Mouse (Mus musculus) cerebellum, adult 2 months (tissue): ENCODE data around the gene Mybpc1.

Source experiments
- CTCF ChIP-seq: fragments of 200-500 bp; IDR thresholded peaks from 2 replicates; pipeline ENCODE4 v1.5.1; 2011; ENCODE audit warnings: low read depth, mild to moderate bottlenecking, control low read depth, low read length, moderate library complexity, borderline replicate concordance; ENCODE audit not compliant: insufficient read depth
- POLR2A ChIP-seq: fragments of 200-500 bp; IDR thresholded peaks from 2 replicates; pipeline ENCODE4 v1.6.1; 2011; ENCODE audit warnings: low read length, control low read depth, borderline replicate concordance; ENCODE audit not compliant: insufficient read depth

- TF ChIP-seq CTCF: no peak
- no peak for TF ChIP-seq POLR2A
Observed at GRCm38 (mm10) chr10:88604943-88605342, at the start of gene Mybpc1.
